Mouse (Mus musculus): ENCODE data around the gene Nynrin.
A peak's percentile ranks its signal among the peaks of the same experiment; 100 is the strongest.

Nynrin gene

DNA sequence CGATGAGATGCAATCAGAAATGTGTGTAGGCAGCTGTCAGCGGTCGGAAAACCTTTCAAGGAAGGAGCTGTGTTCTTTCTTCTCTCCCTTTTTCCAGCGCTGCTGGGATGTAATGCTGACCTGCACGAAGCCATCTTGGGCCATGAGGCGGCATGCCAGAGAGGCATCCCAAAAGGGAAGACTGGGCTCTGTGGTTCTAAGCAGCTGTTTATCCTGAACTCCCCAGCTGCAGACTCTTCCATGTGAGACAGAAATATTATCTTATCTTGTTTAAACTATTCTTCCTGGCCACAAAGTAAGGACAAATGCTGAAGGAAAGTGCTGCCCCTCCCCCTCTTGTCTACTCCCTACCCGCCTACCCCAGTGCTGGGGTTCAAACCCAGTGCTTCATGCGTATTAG lies 27.2 kb downstream of the Nynrin start:
- no peak for DNase-seq

DNA sequence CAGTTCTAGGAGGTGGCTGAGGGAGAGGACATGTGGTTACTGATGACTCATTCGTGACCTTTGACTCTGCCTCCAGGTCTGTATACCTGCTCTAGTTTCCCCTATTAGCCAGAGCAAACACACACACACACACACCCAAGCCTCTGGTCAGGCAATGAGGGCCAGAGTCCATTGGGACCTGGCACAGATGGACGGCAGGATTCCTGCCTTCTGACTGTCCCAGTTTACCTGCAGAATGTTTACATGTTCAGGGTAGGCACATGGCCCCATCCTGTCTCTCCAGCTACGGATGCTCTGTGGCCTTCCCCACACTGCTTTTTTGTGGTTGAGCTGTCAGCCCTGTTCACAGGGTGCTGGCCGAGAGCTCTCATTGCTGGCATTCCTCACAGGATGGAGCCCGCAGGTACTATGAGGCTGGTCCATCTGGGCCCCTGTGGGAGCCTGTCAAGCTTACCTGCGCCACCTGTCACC lies 28.4 kb downstream of the Nynrin start:
- DNase-seq = no peak

DNA sequence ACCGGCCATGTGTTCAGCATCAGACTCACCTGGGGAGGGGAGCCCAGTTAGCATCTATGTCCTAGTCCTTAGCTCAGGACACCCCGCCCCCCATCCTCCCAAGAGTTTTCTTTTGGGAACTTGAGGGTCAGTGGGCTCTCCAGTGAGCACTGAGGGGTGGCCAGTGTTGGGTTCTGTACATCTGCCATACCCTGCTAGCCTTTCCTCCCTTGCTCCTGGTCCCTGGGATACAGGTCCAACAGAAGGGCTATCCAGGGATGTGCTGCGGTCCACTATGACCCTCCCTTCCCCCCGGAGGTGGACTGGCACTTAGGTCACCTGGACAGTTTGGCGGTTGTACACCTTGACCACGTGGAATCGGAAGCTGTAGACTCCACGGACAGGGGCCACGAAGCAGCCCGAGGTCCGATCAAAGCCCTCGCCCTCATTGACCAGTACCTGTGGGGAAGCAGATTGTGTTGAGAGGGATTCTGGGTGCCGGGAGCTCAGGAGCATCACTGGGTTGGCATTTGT lies 29.4 kb downstream of the Nynrin start:
- DNase-seq = no peak

DNA sequence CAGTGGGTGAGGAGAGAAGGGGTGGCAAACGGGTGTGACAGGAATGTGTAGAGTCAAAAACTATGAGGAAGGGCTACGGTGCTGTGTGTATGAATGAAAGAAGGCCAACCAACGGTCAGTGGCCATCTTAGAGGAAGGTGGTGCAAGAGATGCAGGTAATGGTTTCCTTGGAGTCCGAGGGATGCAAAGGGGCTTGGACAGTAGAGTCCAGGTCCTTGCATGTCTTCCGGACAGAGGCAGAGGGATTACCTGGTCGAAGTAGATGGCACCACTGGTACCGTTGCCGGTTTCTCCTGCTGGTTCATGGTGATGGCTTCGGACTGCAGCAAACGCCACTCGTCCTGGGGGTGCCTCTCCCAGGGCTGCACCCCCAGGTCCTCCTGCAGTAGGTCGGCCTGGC lies 29.9 kb downstream of the Nynrin start:
- DNase-seq = no peak

DNA sequence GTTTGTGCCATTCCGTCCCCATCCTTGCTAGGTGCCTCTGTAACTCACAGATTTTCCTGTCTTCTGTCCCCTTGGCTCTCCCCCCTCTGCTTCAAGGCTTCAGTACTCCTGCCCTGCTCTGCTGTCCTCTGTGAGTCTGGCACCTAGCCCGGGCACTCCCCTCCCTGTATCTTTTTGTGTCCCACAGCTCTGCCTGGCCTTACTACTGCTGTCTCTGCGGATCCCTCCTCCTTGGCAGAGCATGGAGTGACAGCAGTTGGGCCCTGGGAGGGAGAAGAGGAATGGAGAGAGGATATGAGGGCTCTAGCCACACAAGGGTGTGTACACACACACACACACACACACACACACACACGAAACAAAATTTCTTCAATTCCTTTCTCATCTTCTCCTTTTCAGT lies 30.4 kb downstream of the Nynrin start, which contains the start of gene Cbln3:
Gene Cbln3, minus strand, starts transcription at position 227 of the 400 bp plus-strand sequence.
- no peak for DNase-seq

GRCm38 (mm10) chr14:55884713-55885113 lies 30.9 kb downstream of the Nynrin start, which contains the start of gene Khnyn:
Khnyn (plus strand) TSS chr14:55884947.
- DNase-seq = peak; percentile 84 to 87

- peak in 1 of 2 experiments; percentile 31 for DNase-seq
These were observed 31.4 kb downstream of the Nynrin start for GRCm38 (mm10) chr14:55885114-55885790.

DNA sequence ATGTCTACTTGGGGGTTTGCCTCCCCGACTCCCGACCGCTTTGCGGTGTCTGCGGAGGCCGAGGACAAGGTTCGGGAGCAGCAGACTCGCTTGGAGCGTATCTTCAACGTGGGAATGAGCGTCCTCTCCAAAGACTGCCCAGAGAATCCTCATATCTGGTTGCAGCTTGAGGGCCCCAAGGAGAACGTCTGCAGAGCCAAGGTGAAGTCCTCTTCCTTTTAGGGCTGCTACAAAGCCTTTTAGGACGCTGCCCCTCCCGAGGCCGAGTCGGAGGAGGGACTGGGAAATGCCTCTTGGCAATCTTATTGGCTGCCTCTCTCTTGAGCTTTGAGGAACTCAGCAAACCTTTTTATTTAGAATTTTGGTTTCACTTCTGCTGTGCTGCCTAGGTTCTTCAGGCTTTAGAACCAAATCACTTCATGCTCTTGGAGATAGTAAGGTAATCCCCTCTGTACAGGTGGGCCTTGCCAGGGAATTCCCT lies 32.0 kb downstream of the Nynrin start:
- DNase-seq = peak; percentile 65 to 69

DNA sequence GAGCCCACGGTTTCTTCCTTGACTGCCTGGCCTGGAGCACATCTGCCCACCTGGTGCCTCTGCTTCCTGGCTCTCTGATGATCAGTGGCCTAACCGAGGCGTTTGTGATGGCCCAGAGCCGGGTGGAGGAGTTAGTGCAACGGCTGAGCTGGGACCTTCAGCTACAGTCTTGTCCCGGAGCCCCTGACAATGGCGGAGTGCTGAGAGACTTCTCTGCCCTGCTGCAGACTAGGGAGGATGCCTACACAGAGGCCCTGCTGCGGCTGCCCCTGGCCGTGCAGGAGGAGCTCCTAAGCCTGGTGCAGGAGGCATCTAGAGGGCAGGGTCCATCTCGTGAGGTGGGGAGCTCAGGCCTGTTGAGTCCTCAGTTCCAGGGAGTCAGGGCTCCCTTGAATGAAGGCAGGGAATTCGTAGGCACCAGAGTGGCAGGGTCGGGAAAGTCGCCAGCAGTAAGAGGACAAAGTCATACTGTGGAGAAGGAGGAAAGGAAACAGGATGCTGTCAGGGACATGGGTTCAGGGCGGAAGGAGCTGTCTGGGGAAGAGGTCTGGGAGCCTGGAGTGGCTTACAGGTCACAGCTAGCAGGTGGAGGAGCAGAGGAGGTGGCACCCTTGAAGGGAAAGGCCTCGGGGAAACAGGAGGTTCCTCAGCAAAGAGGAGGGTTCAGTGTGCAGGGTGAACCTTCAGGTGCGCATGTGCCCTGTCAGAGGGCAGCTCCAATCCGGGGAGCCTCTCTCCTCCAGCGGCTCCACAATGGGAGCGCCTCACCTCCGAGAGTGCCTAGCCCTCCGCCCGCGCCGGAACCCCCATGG lies 33.0 kb downstream of the Nynrin start:
- DNase-seq = no peak

DNA sequence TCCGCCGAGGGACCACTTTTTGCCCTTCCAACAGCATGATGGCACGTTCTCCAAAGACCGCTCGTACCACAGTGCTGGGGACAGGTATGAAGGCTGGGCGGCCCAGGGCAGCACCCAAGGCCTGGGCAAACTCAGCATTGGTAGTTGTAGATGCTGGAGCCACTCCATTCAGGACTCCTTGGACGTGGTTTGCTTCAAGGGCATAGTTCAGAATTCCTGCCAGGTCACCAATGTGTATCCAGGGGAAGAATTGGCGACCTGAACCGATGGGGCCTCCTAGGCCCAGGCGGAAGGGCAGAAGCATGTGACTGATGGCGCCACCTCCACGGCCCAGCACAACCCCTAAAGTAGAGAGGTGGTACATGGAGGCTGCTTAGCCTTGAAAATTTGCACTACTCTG lies 43.9 kb downstream of the Nynrin start:
- no peak for DNase-seq

DNA sequence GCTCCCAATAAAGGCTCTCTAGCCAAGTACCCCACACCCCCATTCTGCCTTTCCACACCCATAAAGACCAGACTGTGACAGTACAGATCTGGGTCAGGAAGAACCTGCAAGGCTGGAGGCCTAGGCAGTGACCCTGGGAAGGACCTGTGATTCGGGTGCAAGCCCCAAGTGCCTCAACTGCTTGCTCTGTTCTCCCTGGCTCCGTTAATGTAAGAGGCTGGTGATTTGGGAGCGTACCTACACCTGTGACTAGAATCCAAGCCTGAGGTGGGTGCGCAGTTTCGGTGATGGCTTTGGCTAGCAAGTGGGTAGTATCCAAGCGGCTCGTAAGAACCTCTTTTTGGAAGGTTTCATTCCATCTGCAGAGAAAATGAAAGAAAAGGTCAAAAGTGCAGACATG lies 45.1 kb downstream of the Nynrin start:
- no peak for DNase-seq

DNA sequence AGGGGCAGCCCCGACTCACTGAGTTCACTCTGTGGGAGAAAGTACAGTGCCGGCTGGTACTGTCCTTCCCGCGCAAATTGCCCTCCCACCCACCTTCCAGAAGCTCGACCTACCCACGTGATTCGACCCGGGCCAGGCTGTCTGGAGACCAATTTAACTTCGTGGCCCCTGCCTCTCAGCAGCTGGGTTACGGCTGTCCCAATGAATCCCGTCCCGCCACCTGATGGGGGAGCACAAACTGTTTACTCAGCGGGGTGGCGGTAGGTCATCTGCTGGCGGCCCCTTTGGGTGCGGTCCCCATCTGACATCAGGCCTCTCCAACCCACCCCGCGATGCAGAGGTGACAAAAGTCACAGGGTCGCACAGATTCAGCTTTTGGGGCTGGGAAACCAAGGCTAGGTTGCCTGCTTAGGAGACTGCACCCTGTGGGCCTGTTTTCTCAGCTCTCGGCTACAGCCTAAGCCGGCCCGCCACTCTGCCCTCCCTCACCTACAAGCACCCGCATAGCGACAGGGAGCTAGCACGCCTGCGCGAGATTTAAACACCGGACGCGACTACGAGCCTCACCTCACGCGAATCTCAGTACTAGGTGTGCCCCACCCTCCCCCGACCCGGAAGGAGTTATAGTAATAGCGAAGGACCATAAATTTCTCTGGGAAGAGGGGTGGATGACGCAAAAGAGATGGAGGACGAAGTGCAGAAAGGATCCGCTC lies 46.0 kb downstream of the Nynrin start, which contains the start of gene Sdr39u1:
Gene Sdr39u1, minus strand, starts transcription at position 593 of the 713 bp plus-strand sequence.
- DNase-seq = peak; percentile 77

DNA sequence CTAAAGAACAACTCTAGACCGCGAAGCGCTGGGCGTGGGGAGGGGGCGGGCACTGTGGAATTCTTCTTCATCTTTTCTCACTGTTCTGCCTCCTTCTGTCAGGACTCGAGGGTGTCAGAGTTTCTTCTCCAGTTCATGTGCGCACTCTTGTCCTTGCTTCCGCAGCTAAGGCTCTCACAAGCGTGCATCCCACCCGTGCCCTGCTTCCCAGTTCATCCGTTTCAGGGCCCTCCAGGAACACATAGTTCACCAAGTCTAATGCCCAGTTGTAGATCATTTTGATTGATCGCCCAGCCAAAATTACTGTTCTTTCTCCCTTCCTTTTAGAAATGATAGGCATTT lies 46.6 kb downstream of the Nynrin start:
- no peak for DNase-seq

DNA sequence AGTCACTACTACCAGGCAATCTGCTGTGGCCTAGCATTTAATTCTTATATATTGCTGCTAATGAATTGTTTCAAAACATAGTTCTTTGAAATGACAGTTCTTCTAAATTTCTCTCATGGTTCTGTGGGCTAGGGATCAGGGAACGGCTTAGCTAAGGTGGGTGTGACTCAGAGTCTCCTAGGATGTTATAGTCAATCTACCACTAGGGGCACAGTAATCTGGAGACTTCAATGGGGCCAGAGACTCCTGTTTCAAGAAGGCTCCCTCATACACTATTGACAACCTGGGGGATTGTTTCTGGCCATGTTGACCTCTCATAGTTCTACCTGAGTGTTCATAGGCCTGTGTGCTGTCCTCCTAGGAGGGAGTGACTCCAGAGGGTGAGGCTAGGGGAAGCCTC lies 51.7 kb downstream of the Nynrin start:
- no peak for DNase-seq

DNA sequence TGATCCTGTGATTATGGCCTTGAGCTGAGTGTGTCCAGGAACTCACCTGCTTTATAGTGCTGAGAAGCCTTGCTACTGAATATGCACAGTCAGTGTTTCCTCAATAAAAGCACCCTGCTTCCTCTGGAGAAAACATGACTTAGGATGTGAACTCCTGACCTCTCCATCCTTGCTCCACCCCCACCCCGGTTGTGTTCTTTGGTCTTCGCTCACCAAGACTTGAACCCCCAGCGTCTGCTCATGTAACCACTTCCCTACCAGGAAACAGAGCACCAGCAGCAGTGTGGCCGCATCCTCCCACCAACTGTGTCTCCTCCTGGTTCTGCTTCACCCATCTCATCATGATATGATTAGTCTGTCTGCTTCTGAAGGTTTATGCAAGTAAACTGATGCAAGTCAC lies 59.6 kb downstream of the Nynrin start:
- no peak for DNase-seq

- peak in 1 of 2 experiments; percentile 55 for DNase-seq
These were observed 64.7 kb downstream of the Nynrin start for GRCm38 (mm10) chr14:55918240-55919082.

DNA sequence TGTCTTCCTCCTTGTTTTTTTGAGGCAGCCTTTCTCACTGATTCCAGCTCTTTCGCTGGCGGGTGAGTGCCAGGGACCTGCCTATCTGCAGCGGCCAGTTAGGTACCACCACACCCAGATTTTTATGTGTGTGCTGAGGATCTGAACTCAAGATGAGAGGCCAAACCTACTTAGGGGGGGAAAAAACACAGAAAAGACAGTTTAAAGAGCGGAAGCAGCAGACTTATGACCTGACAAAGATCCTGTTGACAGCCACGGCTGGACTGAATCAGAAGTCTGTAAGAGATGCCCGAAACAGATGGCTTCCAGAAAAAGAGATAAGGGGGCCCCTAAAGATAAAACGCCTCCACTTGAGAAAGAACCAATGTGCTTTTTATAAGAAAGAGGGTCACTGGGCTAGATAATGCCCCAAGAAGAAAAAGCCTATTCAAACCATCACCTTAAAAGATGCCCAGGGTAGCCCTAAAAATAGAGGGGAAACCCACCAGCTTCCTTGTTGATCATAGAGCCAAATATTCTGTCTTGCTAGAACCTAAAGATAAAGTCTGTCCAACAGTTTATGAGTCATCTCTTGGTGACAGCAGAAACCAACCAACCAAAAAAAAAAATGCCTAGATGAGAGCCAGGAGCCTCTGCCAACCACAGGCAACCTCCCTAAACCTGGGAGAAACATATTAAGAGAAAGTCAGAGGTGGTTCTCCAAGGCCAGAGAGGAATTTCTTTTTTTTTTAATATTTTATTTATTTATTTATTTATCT lies 68.8 kb downstream of the Nynrin start:
- DNase-seq = no peak
